Mouse (Mus musculus): ENCODE measurements at regions not wholly inside any gene's neighbourhood (a gene's known extent, or its start where the extent isn't known, plus 50 kb on each side); places are given as distances from the start of the nearest gene placed in this dataset.

GRCm38 (mm10) chr11:22613500-22613899 lies 101.6 kb downstream of the Tmem17 start:
- no peak for TF ChIP-seq POLR2A (IDR thresholded peaks at IDR 0.05; ENCODE audit: low read depth, low read length)
- no peak for TF ChIP-seq CTCF (IDR thresholded peaks at IDR 0.05; ENCODE audit: extremely low read depth, insufficient read depth, insufficient read length, insufficient replicate concordance)

Measured in spleen, adult 2 months (tissue).